Comparison of ENCODE assay signal across 10 mouse cellular contexts in genomic region chr13:73268702-73269101, GRCm38 (mm10). TPM values are rescaled to one million over a fixed set of nuclear protein-coding genes. Genes with fewer than 3 reads are reported as not detected.
DNase-seq lines count a peak whose midpoint lies in the region; ATAC-seq lines count a peak whose summit lies in the region.
"Had no signal": no experiment of that assay in that cellular context is flagged by ENCODE, and none has a peak within 500 bp of the region (broad histone marks: within the 10 kb centered on the region; RNA-seq: fewer than 3 reads in every experiment).

No protein-coding gene starts in this region.

- peaks cover 25% of the 10 kb centered on the region for H3K36me3 ChIP-seq in heart, embryonic 10.5 days
- no peaks in the 10 kb centered on the region for H3K36me3 ChIP-seq in midbrain, embryonic 10.5 days
- H3K36me3 ChIP-seq in midbrain, embryonic 13.5 days = no peaks in the 10 kb centered on the region
- H3K36me3 ChIP-seq in hindbrain, embryonic 16.5 days (ENCODE audit: control insufficient read depth, insufficient read depth, low read length) = no peaks in the 10 kb centered on the region
- H3K36me3 ChIP-seq in stomach, embryonic 14.5 days (ENCODE audit: control insufficient read depth, insufficient read depth, low read length) = no peaks in the 10 kb centered on the region

- no peak overlapping the region for H3K9ac ChIP-seq in midbrain, embryonic 13.5 days (replicated peaks)
- no peak overlapping the region for H3K9ac ChIP-seq in hindbrain, embryonic 16.5 days (ENCODE audit: low read depth, low read length)
- no peak overlapping the region for H3K9ac ChIP-seq in stomach, embryonic 14.5 days (replicated peaks; ENCODE audit: low read depth, low read length)

- H3K27ac ChIP-seq in heart, embryonic 10.5 days = peak overlapping the region; percentile 82
- no peak overlapping the region for H3K27ac ChIP-seq in midbrain, embryonic 10.5 days (replicated peaks)
- no peak overlapping the region for H3K27ac ChIP-seq in midbrain, embryonic 13.5 days
- no peak overlapping the region for H3K27ac ChIP-seq in hindbrain, embryonic 16.5 days (ENCODE audit: low read depth, low read length)
- no peak overlapping the region for H3K27ac ChIP-seq in stomach, embryonic 14.5 days (ENCODE audit: low read length)

- no peak overlapping the region for H3K4me2 ChIP-seq in midbrain, embryonic 13.5 days (replicated peaks)
- peak overlapping the region; percentile 24; the same call in 1 of the 2 replicates for H3K4me2 ChIP-seq in hindbrain, embryonic 16.5 days (ENCODE audit: low read length)
- 0 out of 2 replicates have a peak overlapping the region, but pooled peaks have one; percentile 10 for H3K4me2 ChIP-seq in stomach, embryonic 14.5 days (replicated peaks; ENCODE audit: low read depth, low read length)

- H3K4me1 ChIP-seq in heart, embryonic 10.5 days = peaks cover 91% of the 10 kb centered on the region
- H3K4me1 ChIP-seq in midbrain, embryonic 10.5 days = peaks cover 74% of the 10 kb centered on the region
- peaks cover 50% of the 10 kb centered on the region for H3K4me1 ChIP-seq in midbrain, embryonic 13.5 days (replicated peaks)
- peaks cover 22% of the 10 kb centered on the region for H3K4me1 ChIP-seq in hindbrain, embryonic 16.5 days (ENCODE audit: control insufficient read depth, insufficient read depth, low read depth, low read length)
- peaks cover 10% of the 10 kb centered on the region; the same call in 1 of the 2 replicates for H3K4me1 ChIP-seq in stomach, embryonic 14.5 days (ENCODE audit: control insufficient read depth, insufficient read depth, low read length)

- intact Hi-C loops in heart, postnatal 25 days (cut with DNase I) = no loop called here

- peaks cover 99% of the 10 kb centered on the region for H3K27me3 ChIP-seq in heart, embryonic 10.5 days (ENCODE audit: insufficient read depth, poor library complexity, severe bottlenecking)
- H3K27me3 ChIP-seq in midbrain, embryonic 10.5 days (ENCODE audit: low read depth, poor library complexity, severe bottlenecking) = peaks cover 100% of the 10 kb centered on the region
- H3K27me3 ChIP-seq in midbrain, embryonic 13.5 days = peaks cover 99% of the 10 kb centered on the region
- peaks cover 64% of the 10 kb centered on the region for H3K27me3 ChIP-seq in hindbrain, embryonic 16.5 days (replicated peaks; ENCODE audit: control insufficient read depth, insufficient read depth, low read length)
- peaks cover 90% of the 10 kb centered on the region for H3K27me3 ChIP-seq in stomach, embryonic 14.5 days (ENCODE audit: control insufficient read depth, insufficient read depth, low read length)

- 3% methylated on average over 20 of the region's 20 CpGs for WGBS in heart, embryonic 10.5 days
- WGBS in midbrain, embryonic 10.5 days = under 1% methylated on average over 20 of the region's 20 CpGs
- WGBS in midbrain, embryonic 13.5 days = 2% methylated on average over 20 of the region's 20 CpGs
- WGBS in hindbrain, embryonic 16.5 days = 2% methylated on average over 20 of the region's 20 CpGs
- 0% methylated on average over 20 of the region's 20 CpGs for WGBS in stomach, embryonic 14.5 days

- peak overlapping the region; percentile 42 for H3K4me3 ChIP-seq in heart, embryonic 10.5 days
- 0 out of 2 replicates have a peak overlapping the region, but pooled peaks have one; percentile 5 for H3K4me3 ChIP-seq in midbrain, embryonic 10.5 days
- H3K4me3 ChIP-seq in midbrain, embryonic 13.5 days (replicated peaks) = no peak overlapping the region
- H3K4me3 ChIP-seq in hindbrain, embryonic 16.5 days (ENCODE audit: low read length) = no peak overlapping the region; the same call in 1 of the 2 replicates
- H3K4me3 ChIP-seq in stomach, embryonic 14.5 days (ENCODE audit: low read depth, low read length) = no peak overlapping the region

- H3K9me3 ChIP-seq in heart, embryonic 10.5 days = no peaks in the 10 kb centered on the region
- no peaks in the 10 kb centered on the region for H3K9me3 ChIP-seq in midbrain, embryonic 10.5 days (replicated peaks)
- no peaks in the 10 kb centered on the region for H3K9me3 ChIP-seq in midbrain, embryonic 13.5 days
- H3K9me3 ChIP-seq in hindbrain, embryonic 16.5 days (ENCODE audit: control insufficient read depth, low read length) = no peaks in the 10 kb centered on the region
- H3K9me3 ChIP-seq in stomach, embryonic 14.5 days (ENCODE audit: control insufficient read depth, low read depth, low read length) = no peaks in the 10 kb centered on the region

- DNase-seq in heart, embryonic 10.5 days (ENCODE audit: low spot score) = no peak
- DNase-seq in heart, postnatal 25 days (ENCODE audit: low spot score) = no peak
- DNase-seq in midbrain, embryonic 10.5 days (ENCODE audit: low spot score) = peak; percentile 61
- DNase-seq in right cerebral cortex, adult 18-20 months = no peak
- no peak for DNase-seq in frontal cortex, adult 2 months (ENCODE audit: extremely low spot score in 1 of 2, low spot score in 1 of 2)
- DNase-seq: lung, postnatal 10 days had no signal

- no peak for ATAC-seq in midbrain, embryonic 13.5 days
- no peak for ATAC-seq in hindbrain, embryonic 16.5 days
- peak; percentile 80 for ATAC-seq in stomach, embryonic 14.5 days (ENCODE audit: insufficient number of reproducible peaks, insufficient read depth, low FRiP score, low read depth)

RNA-seq across cellular contexts. Expression of gene Irx4, which starts 8.4 kb away (rescaled TPM):
- polyA plus RNA-seq in heart, embryonic 10.5 days (2016; fragmentation: Nextera tagmentation; extraction: Ambion mirVana) = 39.4 and 78.4 TPM in 2 replicates
- 10 to 100 TPM; 26.0 to 27.0 TPM for total RNA-seq in heart, postnatal 25 days (2021)
- 1.3 and 1.7 TPM in 2 replicates for polyA plus RNA-seq in midbrain, embryonic 10.5 days (2016; fragmentation: Nextera tagmentation; extraction: Ambion mirVana)
- 1.2 and 1.5 TPM in 2 replicates for polyA plus RNA-seq in midbrain, embryonic 13.5 days (2015; fragmentation: Nextera tagmentation; extraction: Ambion mirVana)
- polyA plus RNA-seq in hindbrain, embryonic 16.5 days (2015; fragmentation: Nextera tagmentation; extraction: Ambion mirVana) = 3.0 and 5.0 TPM in 2 replicates
- polyA plus RNA-seq in stomach, embryonic 14.5 days (2014; fragmentation: Nextera tagmentation; extraction: Ambion mirVana) = not detected in 2 replicates
- not detected in 2 replicates for polyA plus RNA-seq in frontal cortex, adult 2 months (2012; rRNA removed)
- polyA plus RNA-seq: gonadal fat pad, adult 2 months had no signal

RNA-seq across cellular contexts. Expression of gene Mrpl36, which starts 59.6 kb away (rescaled TPM):
- 145 and 181 TPM in 2 replicates for polyA plus RNA-seq in heart, embryonic 10.5 days (2016; fragmentation: Nextera tagmentation; extraction: Ambion mirVana)
- total RNA-seq in heart, postnatal 25 days (2021) = 10 to 100 TPM; 52.7 to 54.5 TPM
- 130 and 149 TPM in 2 replicates for polyA plus RNA-seq in midbrain, embryonic 10.5 days (2016; fragmentation: Nextera tagmentation; extraction: Ambion mirVana)
- polyA plus RNA-seq in midbrain, embryonic 13.5 days (2015; fragmentation: Nextera tagmentation; extraction: Ambion mirVana) = 96.1 and 101 TPM in 2 replicates
- polyA plus RNA-seq in hindbrain, embryonic 16.5 days (2015; fragmentation: Nextera tagmentation; extraction: Ambion mirVana) = 72.4 and 80.5 TPM in 2 replicates
- 122 and 137 TPM in 2 replicates for polyA plus RNA-seq in stomach, embryonic 14.5 days (2014; fragmentation: Nextera tagmentation; extraction: Ambion mirVana)
- 65.7 and 73.3 TPM in 2 replicates for polyA plus RNA-seq in frontal cortex, adult 2 months (2012; rRNA removed)

RNA-seq across cellular contexts. Expression of gene Ndufs6, which starts 59.6 kb away (rescaled TPM):
- 499 and 600 TPM in 2 replicates for polyA plus RNA-seq in heart, embryonic 10.5 days (2016; fragmentation: Nextera tagmentation; extraction: Ambion mirVana)
- total RNA-seq in heart, postnatal 25 days (2021) = 1,000 to 10,000 TPM; 1,182 to 1,218 TPM
- 386 and 389 TPM in 2 replicates for polyA plus RNA-seq in midbrain, embryonic 10.5 days (2016; fragmentation: Nextera tagmentation; extraction: Ambion mirVana)
- polyA plus RNA-seq in midbrain, embryonic 13.5 days (2015; fragmentation: Nextera tagmentation; extraction: Ambion mirVana) = 362 and 373 TPM in 2 replicates
- polyA plus RNA-seq in hindbrain, embryonic 16.5 days (2015; fragmentation: Nextera tagmentation; extraction: Ambion mirVana) = 415 and 483 TPM in 2 replicates
- 348 and 364 TPM in 2 replicates for polyA plus RNA-seq in stomach, embryonic 14.5 days (2014; fragmentation: Nextera tagmentation; extraction: Ambion mirVana)
- polyA plus RNA-seq in frontal cortex, adult 2 months (2012; rRNA removed) = 288 and 323 TPM in 2 replicates

Comparison
In these comparisons a context has a peak if more than half of its experiments do, and no peak if none do; other contexts are left out.
1. H3K4me3 ChIP-seq: peak in heart, embryonic 10.5 days (single experiment) and midbrain, embryonic 10.5 days (single experiment); none in midbrain, embryonic 13.5 days (single experiment), hindbrain, embryonic 16.5 days (single experiment) and stomach, embryonic 14.5 days (single experiment).